In the genomic region with DNA sequence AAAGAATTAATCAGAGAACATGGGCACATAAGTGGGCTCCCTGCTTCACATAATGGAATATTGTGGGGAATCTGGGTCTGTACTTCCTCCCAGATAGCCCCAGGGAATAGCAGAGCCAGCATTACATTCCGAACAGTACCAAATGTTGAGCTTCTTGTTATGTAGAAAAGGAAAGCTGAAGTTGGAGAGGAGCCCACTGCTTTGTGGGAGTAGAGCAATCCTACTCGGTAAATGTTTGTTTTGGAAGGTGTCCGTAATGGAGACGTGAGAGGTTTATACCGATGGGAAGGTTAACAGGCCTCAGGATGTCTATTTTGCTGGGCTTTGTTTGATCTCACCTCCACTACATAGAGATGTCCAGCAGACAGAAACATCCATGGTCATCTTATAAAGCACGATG, we compare ENCODE assay signal across 32 mouse cellular contexts.
DNase-seq lines count a peak whose midpoint lies in the region; ATAC-seq and TF ChIP-seq lines count a peak whose summit lies in the region.
"Had no signal": no experiment of that assay in that cellular context is flagged by ENCODE, and none has a peak within 500 bp of the region (broad histone marks: within the 10 kb centered on the region; RNA-seq: fewer than 3 reads in every experiment).

No protein-coding gene starts in this region.

- H3K27me3 ChIP-seq in heart, postnatal 0 days (ENCODE audit: control insufficient read depth, insufficient read depth, low read length): no peaks in the 10 kb centered on the region
- no peaks in the 10 kb centered on the region for H3K27me3 ChIP-seq in heart, embryonic 11.5 days (ENCODE audit: control insufficient read depth, insufficient read depth, low read length)
- H3K27me3 ChIP-seq in liver, embryonic 16.5 days (ENCODE audit: control insufficient read depth, insufficient read depth, low read depth, low read length): no peaks in the 10 kb centered on the region
- no peaks in the 10 kb centered on the region for H3K27me3 ChIP-seq in liver, embryonic 11.5 days (replicated peaks; ENCODE audit: control insufficient read depth, insufficient read depth, low read length)
- H3K27me3 ChIP-seq: CH12.LX; embryonic facial prominence, embryonic 13.5 days; forebrain, embryonic 13.5 days; limb, embryonic 15.5 days; megakaryocyte, embryonic 14.5 days; midbrain, embryonic 12.5 days; neural tube, embryonic 12.5 days had no signal

- TF ChIP-seq EP300 in heart, postnatal 0 days (IDR thresholded peaks at IDR 0.05; ENCODE audit: low read depth): no peak

- no peak overlapping the region for H3K4me2 ChIP-seq in heart, postnatal 0 days (ENCODE audit: low read depth, low read length)
- no peak overlapping the region for H3K4me2 ChIP-seq in heart, embryonic 11.5 days
- no peak overlapping the region for H3K4me2 ChIP-seq in liver, embryonic 16.5 days (ENCODE audit: low read depth, low read length)
- H3K4me2 ChIP-seq in liver, embryonic 11.5 days: no peak overlapping the region
- H3K4me2 ChIP-seq: embryonic facial prominence, embryonic 13.5 days; forebrain, embryonic 13.5 days; limb, embryonic 15.5 days; midbrain, embryonic 12.5 days; neural tube, embryonic 12.5 days had no signal

- 0 out of 2 replicates have a peak, but pooled peaks cover 2% of the 10 kb centered on the region for H3K9me3 ChIP-seq in heart, postnatal 0 days (replicated peaks; ENCODE audit: control insufficient read depth, low read length)
- no peaks in the 10 kb centered on the region for H3K9me3 ChIP-seq in heart, embryonic 11.5 days (replicated peaks; ENCODE audit: control insufficient read depth, low read length)
- H3K9me3 ChIP-seq in liver, embryonic 16.5 days (replicated peaks; ENCODE audit: control insufficient read depth, low read length): no peaks in the 10 kb centered on the region
- no peaks in the 10 kb centered on the region for H3K9me3 ChIP-seq in liver, embryonic 11.5 days (ENCODE audit: control insufficient read depth, low read length)
- H3K9me3 ChIP-seq: embryonic facial prominence, embryonic 13.5 days; forebrain, embryonic 13.5 days; limb, embryonic 10.5 days; limb, embryonic 15.5 days; midbrain, embryonic 12.5 days; neural tube, embryonic 12.5 days had no signal

- no peak for ATAC-seq in heart, postnatal 0 days (ENCODE audit: insufficient read depth, low read depth)
- no peak for ATAC-seq in heart, embryonic 11.5 days (replicated peaks; ENCODE audit: insufficient number of reproducible peaks, low FRiP score, low TSS enrichment)
- peak; percentile 19; the same call in 1 of the 2 replicates for ATAC-seq in liver, embryonic 16.5 days (ENCODE audit: low read depth)
- ATAC-seq in liver, embryonic 11.5 days (replicated peaks; ENCODE audit: low FRiP score): no peak
- no peak for ATAC-seq in erythroid progenitor cell, adult 5-6 weeks (replicated peaks; ENCODE audit: low FRiP score, poor library complexity, severe bottlenecking)
- ATAC-seq: forebrain, embryonic 13.5 days; hindbrain, embryonic 16.5 days; liver, postnatal 0 days had no signal

- DNase-seq in heart, postnatal 0 days (ENCODE audit: low spot score): peak; percentile 7
- no peak for DNase-seq in liver, embryonic 11.5 days (ENCODE audit: low spot score)
- DNase-seq in brain, adult 2 months (ENCODE audit: low read depth, low spot score): peak; percentile 16
- DNase-seq in fat pad, adult 2 months (ENCODE audit: extremely low read depth, low read depth, low spot score): peak; percentile 59
- DNase-seq: adrenal gland, adult 8-10 months; cerebellum, adult 11 months; cerebellum, adult 9-10 months; embryo, embryonic 11 days; gastrocnemius, postnatal 25 days; kidney, adult 18-20 months; kidney, postnatal 4 days; layer of hippocampus, postnatal 36 days; liver, postnatal 0 days; lung, postnatal 4 days; right cerebral cortex, postnatal 4 days; thymus, adult 18-20 months; thymus, postnatal 25 days had no signal

- no peak overlapping the region for H3K27ac ChIP-seq in heart, postnatal 0 days (ENCODE audit: low read depth)
- H3K27ac ChIP-seq in heart, embryonic 11.5 days (ENCODE audit: low read depth, low read length): no peak overlapping the region
- H3K27ac ChIP-seq in liver, embryonic 16.5 days (ENCODE audit: low read length): no peak overlapping the region
- H3K27ac ChIP-seq in liver, embryonic 11.5 days (ENCODE audit: low read depth, low read length): no peak overlapping the region
- H3K27ac ChIP-seq: embryonic facial prominence, embryonic 13.5 days; forebrain, embryonic 13.5 days; limb, embryonic 10.5 days; limb, embryonic 15.5 days; midbrain, embryonic 12.5 days; neural tube, embryonic 12.5 days; stomach, postnatal 0 days had no signal

- H3K36me3 ChIP-seq in heart, postnatal 0 days (replicated peaks; ENCODE audit: control insufficient read depth, insufficient read depth, low read length): no peaks in the 10 kb centered on the region
- H3K36me3 ChIP-seq in heart, embryonic 11.5 days (ENCODE audit: control insufficient read depth, insufficient read depth, low read length): no peaks in the 10 kb centered on the region
- H3K36me3 ChIP-seq in liver, embryonic 16.5 days (ENCODE audit: control insufficient read depth, insufficient read depth): no peaks in the 10 kb centered on the region
- no peaks in the 10 kb centered on the region for H3K36me3 ChIP-seq in liver, embryonic 11.5 days (ENCODE audit: control insufficient read depth, insufficient read depth, low read length)
- H3K36me3 ChIP-seq: embryonic facial prominence, embryonic 13.5 days; limb, embryonic 10.5 days; limb, embryonic 15.5 days; midbrain, embryonic 12.5 days; neural tube, embryonic 12.5 days had no signal

- TF ChIP-seq CTCF in heart, postnatal 0 days (IDR thresholded peaks at IDR 0.05; ENCODE audit: low read depth): no peak

- WGBS in heart, postnatal 0 days: 60% methylated on average over 6 of the region's 6 CpGs
- 68% methylated on average over 6 of the region's 6 CpGs for WGBS in heart, embryonic 11.5 days (ENCODE audit: insufficient replicate concordance)
- WGBS in liver, embryonic 16.5 days (ENCODE audit: insufficient replicate concordance): 65% methylated on average over 6 of the region's 6 CpGs
- WGBS in liver, embryonic 11.5 days: 78% methylated on average over 6 of the region's 6 CpGs

- H3K9ac ChIP-seq in heart, postnatal 0 days (replicated peaks; ENCODE audit: low read depth, low read length): no peak overlapping the region
- no peak overlapping the region for H3K9ac ChIP-seq in heart, embryonic 11.5 days (ENCODE audit: low read depth, low read length)
- no peak overlapping the region for H3K9ac ChIP-seq in liver, embryonic 16.5 days (ENCODE audit: low read depth, low read length)
- no peak overlapping the region for H3K9ac ChIP-seq in liver, embryonic 11.5 days (ENCODE audit: low read depth, low read length)
- H3K9ac ChIP-seq: embryonic facial prominence, embryonic 13.5 days; forebrain, embryonic 13.5 days; limb, embryonic 15.5 days; liver, postnatal 0 days; midbrain, embryonic 12.5 days; neural tube, embryonic 12.5 days had no signal

- no peaks in the 10 kb centered on the region for H3K4me1 ChIP-seq in heart, postnatal 0 days (ENCODE audit: control insufficient read depth, insufficient read depth)
- H3K4me1 ChIP-seq in heart, embryonic 11.5 days (ENCODE audit: control insufficient read depth, insufficient read depth, low read length): no peaks in the 10 kb centered on the region
- H3K4me1 ChIP-seq in liver, embryonic 16.5 days (ENCODE audit: control insufficient read depth, low read depth, low read length): no peaks in the 10 kb centered on the region
- H3K4me1 ChIP-seq in liver, embryonic 11.5 days (replicated peaks; ENCODE audit: control insufficient read depth, insufficient read depth, low read length): no peaks in the 10 kb centered on the region
- H3K4me1 ChIP-seq: embryonic facial prominence, embryonic 13.5 days; forebrain, embryonic 13.5 days; limb, embryonic 10.5 days; limb, embryonic 15.5 days; megakaryocyte, embryonic 14.5 days; midbrain, embryonic 12.5 days; neural tube, embryonic 12.5 days had no signal

- no peak overlapping the region for H3K4me3 ChIP-seq in heart, postnatal 0 days (ENCODE audit: low read depth, low read length)
- H3K4me3 ChIP-seq in heart, embryonic 11.5 days (ENCODE audit: low read depth, low read length): no peak overlapping the region
- H3K4me3 ChIP-seq in liver, embryonic 16.5 days (ENCODE audit: low read depth, low read length): no peak overlapping the region
- H3K4me3 ChIP-seq in liver, embryonic 11.5 days (ENCODE audit: low read depth, low read length): no peak overlapping the region
- H3K4me3 ChIP-seq: embryonic facial prominence, embryonic 13.5 days; erythroblast, embryonic 14.5 days; forebrain, embryonic 13.5 days; limb, embryonic 10.5 days; limb, embryonic 15.5 days; megakaryocyte, embryonic 14.5 days; midbrain, embryonic 12.5 days; myocyte; neural tube, embryonic 12.5 days had no signal
